Mouse (Mus musculus): ENCODE measurements at regions not wholly inside any gene's neighbourhood (a gene's known extent, or its start where the extent isn't known, plus 50 kb on each side); places are given as distances from the start of the nearest gene placed in this dataset.
A peak's percentile ranks its signal among the peaks of the same experiment; 100 is the strongest.

- no peak overlapping the region for H3K27ac ChIP-seq
- no peak overlapping the region for H3K4me3 ChIP-seq
- no peak for DNase-seq (ENCODE audit: extremely low spot score, low spot score)
- WGBS, result 85% methylated on average over 6 of the region's 6 CpGs
- H3K36me3 ChIP-seq (replicated peaks), result no peaks in the 10 kb centered on the region
- peaks cover 30% of the 10 kb centered on the region for H3K4me1 ChIP-seq
- H3K27me3 ChIP-seq (ENCODE audit: poor library complexity, severe bottlenecking), result 0 out of 2 replicates have a peak, but pooled peaks cover 3% of the 10 kb centered on the region
- no peaks in the 10 kb centered on the region for H3K9me3 ChIP-seq
Measured at GRCm38 (mm10) chr3:149112878-149113277, 122.5 kb upstream of the Adgrl2 start.

GRCm38 (mm10) chr3:149111529-149112439 lies 121.4 kb upstream of the Adgrl2 start:
- 0 out of 2 replicates have a peak, but pooled peaks cover 3% of the 10 kb centered on the region for H3K27me3 ChIP-seq (ENCODE audit: poor library complexity, severe bottlenecking)
- no peak overlapping the region for H3K4me3 ChIP-seq
- 0 out of 2 replicates have a peak overlapping the region, but pooled peaks have one; percentile 6 for H3K27ac ChIP-seq
- no peaks in the 10 kb centered on the region for H3K9me3 ChIP-seq
- 59% methylated on average over 19 of the region's 19 CpGs for WGBS
- no peak for DNase-seq (ENCODE audit: extremely low spot score, low spot score)
- H3K4me1 ChIP-seq, result peaks cover 22% of the 10 kb centered on the region
- no peaks in the 10 kb centered on the region for H3K36me3 ChIP-seq (replicated peaks)

GRCm38 (mm10) chr3:149110831-149111230 lies 120.5 kb upstream of the Adgrl2 start:
- DNase-seq (ENCODE audit: extremely low spot score, low spot score), result no peak
- Histone ChIP-seq H3K4me3 (no peak overlapping the region), H3K27ac (no peak overlapping the region), H3K9me3 (no peaks in the 10 kb centered on the region), H3K27me3 (ENCODE audit: poor library complexity, severe bottlenecking) (0 out of 2 replicates have a peak, but pooled peaks cover 3% of the 10 kb centered on the region), H3K4me1 (peaks cover 22% of the 10 kb centered on the region), H3K36me3 (replicated peaks) (no peaks in the 10 kb centered on the region)
- 77% methylated on average over 9 of the region's 9 CpGs for WGBS

- H3K27me3 ChIP-seq (ENCODE audit: poor library complexity, severe bottlenecking), result no peaks in the 10 kb centered on the region
- H3K27ac ChIP-seq, result no peak overlapping the region
- H3K36me3 ChIP-seq (replicated peaks), result no peaks in the 10 kb centered on the region
- DNase-seq (ENCODE audit: extremely low spot score, low spot score), result no peak
- peaks cover 11% of the 10 kb centered on the region for H3K4me1 ChIP-seq
- H3K9me3 ChIP-seq, result no peaks in the 10 kb centered on the region
- no peak overlapping the region for H3K4me3 ChIP-seq
- 89% methylated on average over 13 of the region's 13 CpGs for WGBS
Measured at GRCm38 (mm10) chr3:149105709-149106450, 115.5 kb upstream of the Adgrl2 start.

- 95% methylated on average over 4 of the region's 4 CpGs for WGBS
- Histone ChIP-seq H3K9me3 (no peaks in the 10 kb centered on the region), H3K27ac (no peak overlapping the region), H3K36me3 (replicated peaks) (no peaks in the 10 kb centered on the region), H3K4me3 (no peak overlapping the region), H3K4me1 (peaks cover 7% of the 10 kb centered on the region; the same call in 1 of the 2 replicates), H3K27me3 (ENCODE audit: poor library complexity, severe bottlenecking) (no peaks in the 10 kb centered on the region)
- no peak for DNase-seq (ENCODE audit: extremely low spot score, low spot score)
Measured at GRCm38 (mm10) chr3:149105181-149105580, 114.8 kb upstream of the Adgrl2 start.

- Histone ChIP-seq H3K4me1 (peaks cover 13% of the 10 kb centered on the region), H3K36me3 (replicated peaks) (no peaks in the 10 kb centered on the region), H3K27me3 (ENCODE audit: poor library complexity, severe bottlenecking) (no peaks in the 10 kb centered on the region), H3K9me3 (no peaks in the 10 kb centered on the region), H3K4me3 (no peak overlapping the region), H3K27ac (no peak overlapping the region)
- WGBS, result 95% methylated on average over 6 of the region's 6 CpGs
- DNase-seq (ENCODE audit: extremely low spot score, low spot score), result no peak
Measured at GRCm38 (mm10) chr3:149104080-149104479, 113.7 kb upstream of the Adgrl2 start.

- no peak for DNase-seq (ENCODE audit: extremely low spot score, low spot score)
- Histone ChIP-seq H3K27ac (no peak overlapping the region), H3K4me1 (peaks cover 14% of the 10 kb centered on the region), H3K4me3 (no peak overlapping the region), H3K36me3 (replicated peaks) (no peaks in the 10 kb centered on the region), H3K27me3 (ENCODE audit: poor library complexity, severe bottlenecking) (no peaks in the 10 kb centered on the region), H3K9me3 (no peaks in the 10 kb centered on the region)
- 91% methylated on average over 3 of the region's 3 CpGs for WGBS
Measured at GRCm38 (mm10) chr3:149103469-149103868, 113.1 kb upstream of the Adgrl2 start.

- DNase-seq (ENCODE audit: extremely low spot score, low spot score), result no peak
- Histone ChIP-seq H3K4me3 (no peak overlapping the region), H3K9me3 (no peaks in the 10 kb centered on the region), H3K27ac (no peak overlapping the region), H3K36me3 (replicated peaks) (no peaks in the 10 kb centered on the region), H3K4me1 (peaks cover 14% of the 10 kb centered on the region), H3K27me3 (ENCODE audit: poor library complexity, severe bottlenecking) (no peaks in the 10 kb centered on the region)
- WGBS, result 87% methylated on average over 8 of the region's 8 CpGs
Measured at GRCm38 (mm10) chr3:149102846-149103245, 112.5 kb upstream of the Adgrl2 start.

- WGBS, result 91% methylated on average over 10 of the region's 10 CpGs
- Histone ChIP-seq H3K36me3 (replicated peaks) (no peaks in the 10 kb centered on the region), H3K27me3 (ENCODE audit: poor library complexity, severe bottlenecking) (no peaks in the 10 kb centered on the region), H3K4me1 (peaks cover 14% of the 10 kb centered on the region), H3K27ac (no peak overlapping the region), H3K4me3 (no peak overlapping the region), H3K9me3 (no peaks in the 10 kb centered on the region)
- no peak for DNase-seq (ENCODE audit: extremely low spot score, low spot score)
Measured at GRCm38 (mm10) chr3:149101785-149102184, 111.4 kb upstream of the Adgrl2 start.

GRCm38 (mm10) chr3:149098764-149099163 lies 108.4 kb upstream of the Adgrl2 start:
- 78% methylated on average over 4 of the region's 4 CpGs for WGBS
- Histone ChIP-seq H3K9me3 (no peaks in the 10 kb centered on the region), H3K4me3 (no peak overlapping the region), H3K4me1 (peaks cover 14% of the 10 kb centered on the region), H3K27me3 (ENCODE audit: poor library complexity, severe bottlenecking) (no peaks in the 10 kb centered on the region), H3K36me3 (replicated peaks) (no peaks in the 10 kb centered on the region), H3K27ac (no peak overlapping the region)
- DNase-seq (ENCODE audit: extremely low spot score, low spot score), result no peak

GRCm38 (mm10) chr3:149097026-149097425 lies 106.7 kb upstream of the Adgrl2 start:
- WGBS, result 87% methylated on average over 4 of the region's 4 CpGs
- H3K4me1 ChIP-seq, result peaks cover 31% of the 10 kb centered on the region
- no peaks in the 10 kb centered on the region for H3K36me3 ChIP-seq (replicated peaks)
- no peak for DNase-seq (ENCODE audit: extremely low spot score, low spot score)
- peaks cover 1% of the 10 kb centered on the region; the same call in 1 of the 2 replicates for H3K27me3 ChIP-seq (ENCODE audit: poor library complexity, severe bottlenecking)
- H3K9me3 ChIP-seq, result no peaks in the 10 kb centered on the region
- no peak overlapping the region for H3K4me3 ChIP-seq
- no peak overlapping the region for H3K27ac ChIP-seq

- peak overlapping the region; percentile 2; the same call in 1 of the 2 replicates for H3K4me3 ChIP-seq
- no peaks in the 10 kb centered on the region for H3K9me3 ChIP-seq
- no peak overlapping the region for H3K27ac ChIP-seq
- DNase-seq (ENCODE audit: extremely low spot score, low spot score), result peak; percentile 43
- no peaks in the 10 kb centered on the region for H3K36me3 ChIP-seq (replicated peaks)
- peaks cover 53% of the 10 kb centered on the region for H3K4me1 ChIP-seq
- H3K27me3 ChIP-seq (ENCODE audit: poor library complexity, severe bottlenecking), result peaks cover 23% of the 10 kb centered on the region
- 3% methylated on average over 5 of the region's 5 CpGs for WGBS
Measured at GRCm38 (mm10) chr3:149092649-149093048, 102.3 kb upstream of the Adgrl2 start.

GRCm38 (mm10) chr3:149090103-149090502 lies 99.7 kb upstream of the Adgrl2 start:
- no peak for DNase-seq (ENCODE audit: extremely low spot score, low spot score)
- no peaks in the 10 kb centered on the region for H3K9me3 ChIP-seq
- H3K4me1 ChIP-seq, result peaks cover 77% of the 10 kb centered on the region
- WGBS, result 61% methylated on average over 5 of the region's 5 CpGs
- H3K27ac ChIP-seq, result 0 out of 2 replicates have a peak overlapping the region, but pooled peaks have one; percentile 82
- peaks cover 39% of the 10 kb centered on the region for H3K27me3 ChIP-seq (ENCODE audit: poor library complexity, severe bottlenecking)
- no peaks in the 10 kb centered on the region for H3K36me3 ChIP-seq (replicated peaks)
- no peak overlapping the region for H3K4me3 ChIP-seq
